ENCODE assay signal across 8 mouse cellular contexts in genomic region chr7:18839865-18840264, GRCm38 (mm10). TPM values are rescaled to one million over a fixed set of nuclear protein-coding genes. Genes with fewer than 3 reads are reported as not detected.
A peak's percentile ranks its signal among the peaks of the same experiment; 100 is the strongest.
DNase-seq lines count a peak whose midpoint lies in the region; ATAC-seq lines count a peak whose summit lies in the region.

TSS of gene Mill2 (plus strand) at chr7:18839966.

- H3K9ac ChIP-seq in heart, embryonic 13.5 days, result peak within 1 kb of the TSS; percentile 77
- peak within 1 kb of the TSS; percentile 34; the same call in 1 of the 2 replicates for H3K9ac ChIP-seq in limb, embryonic 11.5 days (ENCODE audit: low read length)
- peak within 1 kb of the TSS; percentile 50 for H3K9ac ChIP-seq in midbrain, embryonic 14.5 days (replicated peaks; ENCODE audit: low read length)

- no peaks in the 10 kb centered on the region for H3K9me3 ChIP-seq in erythroblast, embryonic 14.5 days (ENCODE audit: control insufficient read depth, low read length)
- no peaks in the 10 kb centered on the region for H3K9me3 ChIP-seq in heart, embryonic 13.5 days
- H3K9me3 ChIP-seq in limb, embryonic 11.5 days (ENCODE audit: control insufficient read depth, low read length), result no peaks in the 10 kb centered on the region
- no peaks in the 10 kb centered on the region for H3K9me3 ChIP-seq in midbrain, embryonic 14.5 days (ENCODE audit: control insufficient read depth, low read length)

- no peak for ATAC-seq in erythroblast, adult 5-6 weeks (replicated peaks; ENCODE audit: low FRiP score, poor library complexity, severe bottlenecking)
- ATAC-seq in heart, embryonic 13.5 days (ENCODE audit: extremely low read depth, insufficient number of reproducible peaks, low FRiP score, low TSS enrichment), result no peak
- no peak for ATAC-seq in limb, embryonic 11.5 days (ENCODE audit: insufficient number of reproducible peaks, low FRiP score, low TSS enrichment, low read depth)
- ATAC-seq in midbrain, embryonic 14.5 days (ENCODE audit: low FRiP score, low TSS enrichment), result no peak

- peak within 1 kb of the TSS; percentile 68 for H3K27ac ChIP-seq in heart, embryonic 13.5 days (replicated peaks)
- no peak within 1 kb of the TSS for H3K27ac ChIP-seq in limb, embryonic 11.5 days (replicated peaks; ENCODE audit: low read depth, low read length)
- H3K27ac ChIP-seq in midbrain, embryonic 14.5 days (replicated peaks; ENCODE audit: low read depth, low read length), result peak within 1 kb of the TSS; percentile 32; the same call in 1 of the 2 replicates

- H3K36me3 ChIP-seq in erythroblast, embryonic 14.5 days (ENCODE audit: control insufficient read depth), result no peaks in the 10 kb centered on the region
- H3K36me3 ChIP-seq in heart, embryonic 13.5 days, result no peaks in the 10 kb centered on the region
- no peaks in the 10 kb centered on the region for H3K36me3 ChIP-seq in limb, embryonic 11.5 days (ENCODE audit: control insufficient read depth, insufficient read depth, low read length)
- H3K36me3 ChIP-seq in midbrain, embryonic 14.5 days (ENCODE audit: control insufficient read depth, insufficient read depth, low read length), result no peaks in the 10 kb centered on the region

- no peaks in the 10 kb centered on the region for H3K27me3 ChIP-seq in erythroblast, embryonic 14.5 days (ENCODE audit: control insufficient read depth)
- H3K27me3 ChIP-seq in heart, embryonic 13.5 days (replicated peaks), result no peaks in the 10 kb centered on the region
- H3K27me3 ChIP-seq in limb, embryonic 11.5 days (ENCODE audit: control insufficient read depth, insufficient read depth, low read length), result no peaks in the 10 kb centered on the region
- H3K27me3 ChIP-seq in midbrain, embryonic 14.5 days (ENCODE audit: control insufficient read depth, insufficient read depth, low read length), result no peaks in the 10 kb centered on the region

- WGBS in heart, embryonic 13.5 days, result 13% methylated on average over 3 of the region's 3 CpGs
- 21% methylated on average over 3 of the region's 3 CpGs for WGBS in limb, embryonic 11.5 days
- WGBS in midbrain, embryonic 14.5 days, result 24% methylated on average over 3 of the region's 3 CpGs

- peak within 1 kb of the TSS; percentile 32 for H3K4me3 ChIP-seq in erythroblast, embryonic 14.5 days (replicated peaks)
- H3K4me3 ChIP-seq in heart, embryonic 13.5 days, result peak within 1 kb of the TSS; percentile 55
- H3K4me3 ChIP-seq in limb, embryonic 11.5 days (ENCODE audit: low read depth, low read length), result peak within 1 kb of the TSS; percentile 23
- H3K4me3 ChIP-seq in midbrain, embryonic 14.5 days (replicated peaks; ENCODE audit: low read depth, low read length), result peak within 1 kb of the TSS; percentile 31

- H3K4me1 ChIP-seq in erythroblast, embryonic 14.5 days (ENCODE audit: control insufficient read depth), result peaks cover 4% of the 10 kb centered on the region
- peaks cover 12% of the 10 kb centered on the region; the same call in 1 of the 2 replicates for H3K4me1 ChIP-seq in heart, embryonic 13.5 days
- no peaks in the 10 kb centered on the region for H3K4me1 ChIP-seq in limb, embryonic 11.5 days (ENCODE audit: control insufficient read depth, insufficient read depth, low read length)
- 0 out of 2 replicates have a peak, but pooled peaks cover 4% of the 10 kb centered on the region for H3K4me1 ChIP-seq in midbrain, embryonic 14.5 days (ENCODE audit: control insufficient read depth, insufficient read depth, low read length)

- peak; percentile 12 for DNase-seq in brain, adult 2 months (ENCODE audit: low read depth, low spot score)
- DNase-seq in limb, embryonic 11.5 days (ENCODE audit: low spot score), result no peak
- no peak for DNase-seq in midbrain, embryonic 14.5 days
- no peak for DNase-seq in spleen, postnatal 14 days (ENCODE audit: low spot score in 2 of 2)
- DNase-seq in ovary, postnatal 14 days (ENCODE audit: low spot score), result no peak

- H3K4me2 ChIP-seq in heart, embryonic 13.5 days, result peak within 1 kb of the TSS; percentile 77
- H3K4me2 ChIP-seq in limb, embryonic 11.5 days (ENCODE audit: low read depth, severe bottlenecking), result peak within 1 kb of the TSS; percentile 41
- H3K4me2 ChIP-seq in midbrain, embryonic 14.5 days (ENCODE audit: low read length), result peak within 1 kb of the TSS; percentile 62

RNA-seq across cellular contexts. Expression of gene Mill2, which starts in this region (rescaled TPM):
- polyA plus RNA-seq in erythroblast, embryonic 14.5 days (2012), result not detected in 2 replicates
- total RNA-seq in erythroblast, adult 5-6 weeks (2015; ENCODE audit: low replicate concordance), result not detected in 2 replicates
- 0.42 TPM in 1 of 2 replicates, not detected in the other for total RNA-seq in erythroblast, adult 5-6 weeks (2017; ENCODE audit: low replicate concordance)
- 0.16 and 0.18 TPM in 2 replicates for polyA plus RNA-seq in heart, embryonic 13.5 days (2015; fragmentation: Nextera tagmentation; extraction: Ambion mirVana)
- polyA plus RNA-seq in limb, embryonic 11.5 days (2014; fragmentation: Nextera tagmentation; extraction: Ambion mirVana), result not detected in 2 replicates
- polyA plus RNA-seq in midbrain, embryonic 14.5 days (2014; fragmentation: Nextera tagmentation; extraction: Ambion mirVana), result 0.18 and 0.43 TPM in 2 replicates
